Mouse (Mus musculus) cerebellum, adult 2 months (tissue): Measurements from ENCODE around the gene Sae1.

Experiments used
- CTCF ChIP-seq: fragments of 200-500 bp; IDR thresholded peaks from 2 replicates; pipeline ENCODE4 v1.5.1; 2011; ENCODE audit warnings: low read depth, mild to moderate bottlenecking, control low read depth, low read length, moderate library complexity, borderline replicate concordance; ENCODE audit not compliant: insufficient read depth
- POLR2A ChIP-seq: fragments of 200-500 bp; IDR thresholded peaks from 2 replicates; pipeline ENCODE4 v1.6.1; 2011; ENCODE audit warnings: low read length, control low read depth, borderline replicate concordance; ENCODE audit not compliant: insufficient read depth

GRCm38 (mm10) chr7:16425721-16426120 lies 38.1 kb upstream of the Sae1 start:
- TF ChIP-seq POLR2A, result no peak
- TF ChIP-seq CTCF, result no peak
